Mouse (Mus musculus) forebrain, embryonic 14.5 days (tissue): Measurements from ENCODE around the gene Olfr1130. TPM values are rescaled to one million over a fixed set of nuclear protein-coding genes. Genes with fewer than 3 reads are reported as not detected.
"Not testable (repeated sequence)": the region's sequence is repeated elsewhere in the genome, so short reads cannot be mapped to it uniquely, and the experiment has no call there.

Experiments used
- ATAC-seq: fragments of 200-750 bp; cut with Nextera tagmentation; 2 replicates; pipeline ENCODE4 v1.8.0; 2017; ENCODE audit warnings: mild to moderate bottlenecking, moderate library complexity
- DNase-seq: peaks from one replicate; pipeline ENCODE4 v3.0.0-alpha.2; 2015; ENCODE audit warnings: low spot score
- H3K27ac ChIP-seq: fragments of 300-500 bp; sonication (generic); 2 replicates; pipeline ENCODE4 v1.5.1; 2014; ENCODE audit warnings: low read depth, mild to moderate bottlenecking, control low read depth, low read length, moderate library complexity
- H3K27me3 ChIP-seq: fragments of 300-500 bp; sonication (generic); replicated peaks from 2 replicates; pipeline ENCODE4 v1.6.1; 2014; ENCODE audit warnings: low read length, control low read depth, mixed read lengths; ENCODE audit not compliant: control insufficient read depth, insufficient read depth
- H3K36me3 ChIP-seq: fragments of 300-500 bp; sonication (generic); 2 replicates; pipeline ENCODE4 v1.6.1; 2014; ENCODE audit warnings: low read length, control low read depth; ENCODE audit not compliant: control insufficient read depth, insufficient read depth
- H3K4me1 ChIP-seq: fragments of 300-500 bp; sonication (generic); 2 replicates; pipeline ENCODE4 v1.6.1; 2014; ENCODE audit warnings: antibody characterized with exemption, low read length, control low read depth; ENCODE audit not compliant: control insufficient read depth, insufficient read depth
- H3K4me2 ChIP-seq: fragments of 300-500 bp; sonication (generic); 2 replicates; pipeline ENCODE4 v1.6.1; 2014; ENCODE audit warnings: mild to moderate bottlenecking, control low read depth, low read length
- H3K4me3 ChIP-seq: fragments of 300-500 bp; sonication (generic); 2 replicates; pipeline ENCODE4 v1.5.1; 2014; ENCODE audit warnings: low read depth, low read length, control low read depth
- H3K9ac ChIP-seq: fragments of 300-500 bp; sonication (generic); 2 replicates; pipeline ENCODE4 v1.6.1; 2014; ENCODE audit warnings: mild to moderate bottlenecking, low read length, control low read depth, moderate library complexity
- H3K9me3 ChIP-seq: fragments of 300-500 bp; sonication (generic); replicated peaks from 2 replicates; pipeline ENCODE4 v1.6.1; 2016; ENCODE audit warnings: low read length, control low read depth, mixed read lengths; ENCODE audit not compliant: control insufficient read depth
- WGBS: fragments of 180-500 bp; shearing (Covaris S2); extraction: QIAGEN DNeasy Blood & Tissue Kit; methylation state at CpG from one replicate; pipeline ENCODE4 v1.1.7; 2014; 5-methylcytosine and 5-hydroxymethylcytosine counted together
- polyA plus RNA-seq: library from polyadenylated mRNA; unstranded; fragments of >200 nt; fragmentation: Nextera tagmentation; extraction: Ambion mirVana; gene quantifications from 2 replicates; pipeline ENCODE4 v1.2.1, GENCODE M21; 2014

The Olfr1130 gene
- polyA plus RNA-seq = not detected in 2 replicates

- DNase-seq, H3K27ac ChIP-seq, H3K4me2 ChIP-seq, H3K36me3 ChIP-seq, H3K4me1 ChIP-seq, H3K4me3 ChIP-seq, H3K9me3 ChIP-seq, H3K9ac ChIP-seq, ATAC-seq, H3K27me3 ChIP-seq: not testable (repeated sequence)
These were observed at the start of gene Olfr1130 for GRCm38 (mm10) chr2:87605912-87606311. Gene Olfr1130 (plus strand): TSS chr2:87606212.

DNA sequence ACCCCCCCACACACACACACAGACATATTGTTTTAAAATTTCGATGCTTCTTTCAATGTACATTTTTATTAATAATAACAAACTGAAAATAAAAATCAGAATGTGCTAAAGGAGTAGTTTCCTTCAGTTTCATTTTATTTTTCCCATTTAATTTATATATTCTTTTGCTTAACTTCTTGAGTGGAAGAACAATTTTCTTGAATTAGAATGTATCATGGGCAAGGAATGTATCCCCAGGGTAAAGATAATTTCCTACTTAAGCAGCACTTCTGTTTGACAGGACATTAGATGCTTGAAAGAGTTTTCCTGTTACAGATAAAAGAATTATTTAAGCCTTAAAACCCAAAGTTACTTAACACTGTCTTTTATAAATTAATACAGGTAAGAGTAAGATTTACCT is 32.4 kb upstream of the Olfr1130 start, which contains the start of gene Olfr1129:
TSS of gene Olfr1129 (plus strand) at position 301 of the 400 bp plus-strand sequence.
- ATAC-seq, DNase-seq, H3K27ac ChIP-seq, H3K27me3 ChIP-seq, H3K4me3 ChIP-seq, H3K4me1 ChIP-seq, H3K36me3 ChIP-seq, H3K4me2 ChIP-seq, H3K9me3 ChIP-seq, H3K9ac ChIP-seq: not testable (repeated sequence)
- WGBS = 82% methylated on average over 1 of the region's 1 CpGs

DNA sequence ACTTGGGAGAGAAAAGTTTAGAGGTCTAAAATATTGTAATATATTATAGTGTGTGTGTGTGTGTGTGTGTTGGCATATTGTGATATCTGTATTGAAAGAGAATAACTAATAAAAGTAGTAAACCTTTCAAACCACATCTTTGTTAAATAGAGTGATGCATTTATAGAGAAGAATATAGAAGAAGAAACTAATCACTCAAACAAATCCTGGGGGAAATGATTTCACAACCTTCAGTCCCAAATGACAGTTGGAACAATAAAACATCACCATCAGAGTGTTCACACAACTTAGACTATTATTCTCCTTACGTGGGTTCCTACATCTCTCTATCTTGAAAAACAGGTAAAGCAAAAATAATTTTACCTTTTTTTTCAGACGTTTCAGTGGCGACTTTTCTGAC is 20.8 kb downstream of the Olfr1130 start, which contains the start of gene Olfr1131:
TSS of gene Olfr1131 (plus strand) at position 301 of the 400 bp plus-strand sequence.
- Histone ChIP-seq H3K4me3 (no peak within 1 kb of the TSS), H3K4me1 (no peaks in the 10 kb centered on the region), H3K36me3 (no peaks in the 10 kb centered on the region), H3K4me2 (no peak within 1 kb of the TSS), H3K27me3 (no peaks in the 10 kb centered on the region), H3K9ac (no peak within 1 kb of the TSS), H3K9me3 (no peaks in the 10 kb centered on the region), H3K27ac (no peak within 1 kb of the TSS)
- 80% methylated on average over 3 of the region's 3 CpGs for WGBS
- DNase-seq (no peak), ATAC-seq (no peak)

GRCm38 (mm10) chr2:87637435-87637834 is 31.4 kb downstream of the Olfr1130 start, which contains the start of gene Olfr1132:
Gene Olfr1132 (minus strand): TSS chr2:87637535.
- Histone ChIP-seq H3K4me1 (no peaks in the 10 kb centered on the region), H3K27me3 (no peaks in the 10 kb centered on the region), H3K4me2 (no peak within 1 kb of the TSS), H3K36me3 (no peaks in the 10 kb centered on the region), H3K27ac (no peak within 1 kb of the TSS), H3K9ac (no peak within 1 kb of the TSS), H3K4me3 (no peak within 1 kb of the TSS), H3K9me3 (no peaks in the 10 kb centered on the region)
- ATAC-seq (no peak), DNase-seq (no peak)

DNA sequence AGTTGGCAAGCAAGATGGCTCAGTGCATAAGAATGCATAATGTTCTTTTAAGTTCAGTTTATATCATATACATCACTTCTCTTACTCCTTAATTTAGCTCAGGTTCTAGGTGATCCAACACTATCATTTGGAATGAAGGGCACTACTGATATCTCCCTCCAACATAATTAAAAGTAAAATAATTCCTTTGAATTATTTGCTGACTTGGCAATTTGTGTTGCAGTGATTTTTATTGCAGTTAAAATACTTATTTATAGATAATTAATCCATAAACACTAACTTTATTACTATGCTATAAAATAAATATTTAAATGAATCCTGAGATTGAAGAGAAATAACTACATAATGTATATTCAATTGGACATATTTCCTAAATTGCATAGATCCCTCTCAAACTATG is 36.4 kb downstream of the Olfr1130 start:
- ATAC-seq (no peak), DNase-seq (no peak)
- Histone ChIP-seq H3K9me3 (no peaks in the 10 kb centered on the region), H3K27ac (no peak overlapping the region), H3K4me3 (no peak overlapping the region), H3K9ac (no peak overlapping the region), H3K4me1 (no peaks in the 10 kb centered on the region), H3K36me3 (no peaks in the 10 kb centered on the region), H3K4me2 (no peak overlapping the region), H3K27me3 (no peaks in the 10 kb centered on the region)

DNA sequence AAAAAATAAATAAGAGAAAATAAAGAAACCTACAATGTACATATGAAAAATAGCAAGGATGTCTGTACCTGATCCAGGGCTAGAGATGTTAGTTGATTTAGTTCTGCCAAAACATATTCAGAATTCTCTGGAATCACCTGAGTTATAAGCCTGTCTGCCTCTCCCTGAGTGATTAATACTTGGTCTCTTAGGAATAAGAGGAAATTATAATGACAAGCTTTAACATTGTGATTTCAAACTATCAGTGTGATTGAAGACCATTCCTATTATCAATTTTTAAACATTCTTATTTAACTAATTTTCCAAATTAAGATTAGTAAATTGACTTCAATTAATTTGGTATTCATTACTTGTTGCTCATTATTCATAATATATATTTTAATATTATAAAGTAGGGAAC is 41.3 kb downstream of the Olfr1130 start, which contains the start of gene Olfr1133:
TSS of gene Olfr1133 (minus strand) at position 101 of the 400 bp plus-strand sequence.
- Histone ChIP-seq H3K4me3 (no peak within 1 kb of the TSS), H3K27ac (no peak within 1 kb of the TSS), H3K4me2 (no peak within 1 kb of the TSS), H3K4me1 (no peaks in the 10 kb centered on the region), H3K9ac (no peak within 1 kb of the TSS), H3K27me3 (no peaks in the 10 kb centered on the region), H3K9me3 (no peaks in the 10 kb centered on the region), H3K36me3 (no peaks in the 10 kb centered on the region)
- no peak for ATAC-seq
- DNase-seq = no peak

DNA sequence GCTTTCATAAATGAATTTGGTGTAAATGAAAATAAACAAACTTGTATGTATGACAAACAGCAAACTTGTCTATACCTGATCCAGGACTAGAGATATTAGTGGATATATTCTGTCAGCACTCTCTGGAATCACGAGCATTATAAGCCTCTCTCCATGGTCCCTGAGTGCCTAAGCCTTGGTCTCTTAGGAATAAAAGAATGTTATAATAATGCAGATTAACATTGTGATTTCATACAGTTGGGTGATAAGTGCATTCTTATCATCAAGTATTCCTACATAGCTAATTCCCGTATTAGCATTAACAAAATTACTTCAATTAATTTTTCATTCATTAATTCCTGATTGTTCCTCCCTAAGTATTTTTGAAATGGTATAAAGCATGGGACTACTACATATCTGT is 52.3 kb downstream of the Olfr1130 start, which contains the start of gene Olfr1134:
TSS of gene Olfr1134 (minus strand) at position 101 of the 400 bp plus-strand sequence.
- no peaks in the 10 kb centered on the region for H3K27me3 ChIP-seq
- ATAC-seq = no peak
- no peaks in the 10 kb centered on the region for H3K9me3 ChIP-seq
- H3K4me1 ChIP-seq = no peaks in the 10 kb centered on the region
- no peaks in the 10 kb centered on the region for H3K36me3 ChIP-seq
- no peak within 1 kb of the TSS for H3K4me2 ChIP-seq
- H3K4me3 ChIP-seq = no peak within 1 kb of the TSS
- H3K27ac ChIP-seq = no peak within 1 kb of the TSS
- 87% methylated on average over 2 of the region's 2 CpGs for WGBS
- H3K9ac ChIP-seq = no peak within 1 kb of the TSS
- DNase-seq = no peak

Other genes with a start within 250 kb of the Olfr1130 start
- not detected in 2 replicates for gene Olfr1121, start 236.3 kb upstream of the Olfr1130 start, polyA plus RNA-seq
- not detected in 2 replicates for gene Olfr1122, start 220.4 kb upstream of the Olfr1130 start, polyA plus RNA-seq
- not detected in 2 replicates for gene Olfr1123, start 189.6 kb upstream of the Olfr1130 start, polyA plus RNA-seq
- gene Olfr1124, start 175.9 kb upstream of the Olfr1130 start, polyA plus RNA-seq = 0.09 TPM in 1 of 2 replicates, not detected in the other
- not detected in 2 replicates for gene Olfr1126, start 152.2 kb upstream of the Olfr1130 start, polyA plus RNA-seq
- not detected in 2 replicates for gene Pramel7, start 109.1 kb upstream of the Olfr1130 start, polyA plus RNA-seq
- gene Pramel6, start 99.6 kb upstream of the Olfr1130 start, polyA plus RNA-seq = not detected in 2 replicates
- gene Olfr153, start 74.4 kb upstream of the Olfr1130 start, polyA plus RNA-seq = not detected in 2 replicates
- not detected in 2 replicates for gene Olfr1128, start 60.7 kb upstream of the Olfr1130 start, polyA plus RNA-seq
- gene Olfr1129, start 32.3 kb upstream of the Olfr1130 start, polyA plus RNA-seq = not detected in 2 replicates
- gene Olfr1131, start 20.9 kb downstream of the Olfr1130 start, polyA plus RNA-seq = not detected in 2 replicates
- not detected in 2 replicates for gene Olfr1132, start 31.3 kb downstream of the Olfr1130 start, polyA plus RNA-seq
- not detected in 2 replicates for gene Olfr1133, start 41.2 kb downstream of the Olfr1130 start, polyA plus RNA-seq
- not detected in 2 replicates for gene Olfr1134, start 52.2 kb downstream of the Olfr1130 start, polyA plus RNA-seq
- gene Olfr1135, start 67.5 kb downstream of the Olfr1130 start, polyA plus RNA-seq = not detected in 2 replicates
- gene Olfr1136, start 87.7 kb downstream of the Olfr1130 start, polyA plus RNA-seq = not detected in 2 replicates
- not detected in 2 replicates for gene Olfr1137, start 107.0 kb downstream of the Olfr1130 start, polyA plus RNA-seq
- not detected in 2 replicates for gene Olfr1138, start 133.8 kb downstream of the Olfr1130 start, polyA plus RNA-seq
- not detected in 2 replicates for gene Olfr1140, start 137.5 kb downstream of the Olfr1130 start, polyA plus RNA-seq
- not detected in 2 replicates for gene Olfr1141, start 147.8 kb downstream of the Olfr1130 start, polyA plus RNA-seq
- gene Olfr152, start 173.3 kb downstream of the Olfr1130 start, polyA plus RNA-seq = not detected in 2 replicates
- not detected in 2 replicates for gene Olfr1143, start 194.4 kb downstream of the Olfr1130 start, polyA plus RNA-seq
- gene Olfr1145, start 203.6 kb downstream of the Olfr1130 start, polyA plus RNA-seq = not detected in 2 replicates
- not detected in 2 replicates for gene Olfr1148, start 224.3 kb downstream of the Olfr1130 start, polyA plus RNA-seq
- not detected in 2 replicates for gene Olfr1150-ps1, start 237.8 kb downstream of the Olfr1130 start, polyA plus RNA-seq
- gene Olfr1151, start 249.7 kb downstream of the Olfr1130 start, polyA plus RNA-seq = not detected in 2 replicates